Mouse (Mus musculus) liver (tissue): ENCODE results near the gene Kcna2.

Experiments
- DNase-seq: peaks from one replicate; pipeline ENCODE4 v3.0.0-alpha.2; 2020; ENCODE audit warnings: mixed read lengths

Kcna2 gene

DNA sequence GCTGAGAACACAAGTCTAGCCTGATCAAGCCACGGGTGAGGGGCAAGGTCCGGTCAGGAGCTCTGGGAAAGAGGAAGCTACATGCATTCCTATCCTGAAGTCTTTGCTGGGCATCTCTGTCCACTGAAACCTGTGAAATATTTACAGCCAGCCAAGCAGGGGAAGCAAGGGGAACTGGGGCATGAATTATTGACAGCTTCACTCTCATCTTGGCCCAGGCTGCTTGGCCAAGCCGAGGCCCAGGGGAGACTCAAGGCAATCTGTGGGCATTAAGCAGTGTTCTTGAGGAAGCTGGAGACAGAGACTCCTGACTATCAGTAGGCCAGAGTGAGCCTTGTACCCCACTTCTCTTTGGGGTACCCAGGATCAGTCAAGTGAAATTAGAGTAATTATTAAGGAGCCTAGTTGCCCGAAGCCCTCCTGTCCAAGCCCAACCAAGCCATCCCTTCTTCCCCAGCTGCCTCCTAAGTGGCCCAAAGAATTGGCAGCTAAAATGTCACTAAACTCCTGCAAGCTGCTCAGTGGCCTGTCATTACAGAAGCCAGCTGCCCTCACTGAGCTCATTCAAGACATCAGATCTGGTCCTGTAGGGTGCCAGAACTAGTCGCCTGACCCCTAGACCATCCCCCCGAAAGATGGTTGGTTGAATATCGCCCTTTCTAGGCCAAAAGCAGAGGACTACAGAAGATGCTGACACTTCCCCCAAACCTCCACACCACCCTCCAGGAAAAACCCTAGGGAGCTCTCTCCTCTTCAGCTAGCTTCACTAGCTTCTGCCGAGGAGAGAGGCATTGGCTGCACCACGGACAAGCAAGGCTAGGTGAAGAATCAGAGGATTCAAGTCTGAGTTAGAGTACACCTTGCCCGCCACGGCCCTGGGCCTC, 53.1 kb downstream of the Kcna2 start:
- DNase-seq, result no peak

- DNase-seq, result no peak
Observed at GRCm38 (mm10) chr3:107158856-107159255, 57.9 kb downstream of the Kcna2 start.

- no peak for DNase-seq
Observed at GRCm38 (mm10) chr3:107159418-107159817, 58.5 kb downstream of the Kcna2 start.

DNA sequence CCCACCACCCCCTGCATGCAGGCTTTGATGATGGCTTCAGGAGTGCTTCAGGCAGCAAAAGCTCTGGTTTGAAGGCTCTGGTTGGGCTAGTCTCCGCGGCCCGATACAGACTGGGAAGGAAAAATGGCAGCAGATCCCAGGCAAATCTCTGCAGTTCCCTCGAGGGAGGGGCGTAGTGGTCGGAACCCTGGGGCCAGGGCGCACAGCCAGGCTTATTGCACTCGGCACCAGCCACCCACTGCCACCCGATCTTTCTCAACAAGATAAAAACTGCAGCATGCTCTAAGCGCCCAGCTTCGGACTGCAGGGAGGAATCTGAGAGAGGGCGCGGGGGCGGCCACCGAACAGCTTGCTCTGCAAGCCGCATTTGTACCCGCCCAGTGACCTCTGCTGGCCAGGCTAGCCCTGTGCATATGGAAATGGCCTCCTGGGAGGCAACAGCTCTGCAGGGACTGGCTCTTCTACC, 58.9 kb downstream of the Kcna2 start:
- DNase-seq, result peak; percentile 10

GRCm38 (mm10) chr3:107162741-107163140, 61.8 kb downstream of the Kcna2 start:
- no peak for DNase-seq
